Mouse (Mus musculus) liver, embryonic 13.5 days (tissue): ENCODE data around the gene Inka1. TPM values are rescaled to one million over a fixed set of nuclear protein-coding genes. Genes with fewer than 3 reads are reported as not detected.
"Not testable (repeated sequence)": the region's sequence is repeated elsewhere in the genome, so short reads cannot be mapped to it uniquely, and the experiment has no call there.

Source experiments
- ATAC-seq: fragments of 200-750 bp; cut with Nextera tagmentation; 2 replicates; pipeline ENCODE4 v1.8.0; 2017; ENCODE audit warnings: low read depth, mild to moderate bottlenecking, moderate number of reproducible peaks, moderate library complexity
- DNase-seq: peaks from one replicate; pipeline ENCODE4 v3.0.0; 2022
- H3K27ac ChIP-seq: fragments of 300-500 bp; sonication (generic); 2 replicates; pipeline ENCODE4 v1.5.1; 2015; ENCODE audit warnings: moderate library complexity, mild to moderate bottlenecking, inconsistent platforms
- H3K27me3 ChIP-seq: fragments of 300-500 bp; sonication (generic); 2 replicates; pipeline ENCODE4 v1.6.1; 2015; ENCODE audit warnings: mild to moderate bottlenecking, inconsistent platforms
- H3K36me3 ChIP-seq: fragments of 300-500 bp; sonication (generic); 2 replicates; pipeline ENCODE4 v1.6.1; 2015; ENCODE audit warnings: mild to moderate bottlenecking, inconsistent platforms
- H3K4me1 ChIP-seq: fragments of 300-500 bp; sonication (generic); replicated peaks from 2 replicates; pipeline ENCODE4 v1.6.1; 2015; ENCODE audit warnings: inconsistent platforms
- H3K4me2 ChIP-seq: fragments of 300-500 bp; sonication (generic); 2 replicates; pipeline ENCODE4 v1.6.1; 2015; ENCODE audit warnings: inconsistent platforms, mild to moderate bottlenecking, moderate library complexity
- H3K4me3 ChIP-seq: fragments of 300-500 bp; sonication (generic); replicated peaks from 2 replicates; pipeline ENCODE4 v1.5.1; 2015; ENCODE audit warnings: mild to moderate bottlenecking, inconsistent platforms
- H3K9ac ChIP-seq: fragments of 300-500 bp; sonication (generic); 2 replicates; pipeline ENCODE4 v1.6.1; 2015; ENCODE audit warnings: mild to moderate bottlenecking, inconsistent platforms
- H3K9me3 ChIP-seq: fragments of 300-500 bp; sonication (generic); replicated peaks from 2 replicates; pipeline ENCODE4 v1.6.1; 2016; ENCODE audit warnings: inconsistent platforms
- whole genome bisulfite sequencing: fragments of 180-500 bp; shearing (Covaris S2); methylation state at CpG from one replicate; pipeline ENCODE4 v1.1.7; 2015; ENCODE audit not compliant: insufficient replicate concordance; 5-methylcytosine and 5-hydroxymethylcytosine counted together
- polyA plus RNA-seq: library from polyadenylated mRNA; unstranded; fragments of >200 nt; fragmentation: Nextera tagmentation; extraction: Ambion mirVana; gene quantifications from 2 replicates; pipeline ENCODE4 v1.2.1, GENCODE M21; 2015

Gene Inka1
- 55.7 and 60.5 TPM in 2 replicates for polyA plus RNA-seq

GRCm38 (mm10) chr9:107985131-107986119, at the start of gene Inka1:
TSS of gene Inka1 (minus strand) at chr9:107985879.
- Histone ChIP-seq H3K36me3 (peaks cover 42% of the 10 kb centered on the region), H3K9ac (peak within 1 kb of the TSS; percentile 94), H3K27me3 (no peaks in the 10 kb centered on the region), H3K27ac (peak within 1 kb of the TSS; percentile 98), H3K4me2 (peak within 1 kb of the TSS; percentile 93), H3K4me3 (peak within 1 kb of the TSS; percentile 83), H3K9me3 (no peaks in the 10 kb centered on the region), H3K4me1 (peaks cover 81% of the 10 kb centered on the region)
- ATAC-seq (peak; percentile 75), DNase-seq (peak; percentile 86)
- under 1% methylated on average over 58 of the region's 58 CpGs for WGBS

- Histone ChIP-seq H3K4me2 (no peak overlapping the region), H3K36me3 (peaks cover 74% of the 10 kb centered on the region), H3K9ac (no peak overlapping the region), H3K27ac (no peak overlapping the region), H3K4me3 (no peak overlapping the region), H3K4me1 (peaks cover 10% of the 10 kb centered on the region), H3K27me3 (no peaks in the 10 kb centered on the region), H3K9me3 (no peaks in the 10 kb centered on the region)
- ATAC-seq (no peak), DNase-seq (no peak)
- WGBS = 89% methylated on average over 5 of the region's 5 CpGs
Measured at GRCm38 (mm10) chr9:108032126-108032525, 46.4 kb upstream of the Inka1 start.

GRCm38 (mm10) chr9:108027867-108028266, 42.2 kb upstream of the Inka1 start:
- no peaks in the 10 kb centered on the region for H3K9me3 ChIP-seq
- no peak overlapping the region for H3K4me2 ChIP-seq
- H3K27ac ChIP-seq = no peak overlapping the region
- no peak for DNase-seq
- no peak overlapping the region for H3K9ac ChIP-seq
- 93% methylated on average over 3 of the region's 3 CpGs for WGBS
- no peak for ATAC-seq
- no peaks in the 10 kb centered on the region for H3K4me1 ChIP-seq
- no peak overlapping the region for H3K4me3 ChIP-seq
- H3K36me3 ChIP-seq = peaks cover 78% of the 10 kb centered on the region
- no peaks in the 10 kb centered on the region for H3K27me3 ChIP-seq

GRCm38 (mm10) chr9:108026584-108026983, 40.9 kb upstream of the Inka1 start:
- peaks cover 66% of the 10 kb centered on the region for H3K36me3 ChIP-seq
- 85% methylated on average over 3 of the region's 3 CpGs for WGBS
- no peak overlapping the region for H3K9ac ChIP-seq

GRCm38 (mm10) chr9:108023216-108023615, 37.5 kb upstream of the Inka1 start:
- WGBS = 77% methylated on average over 3 of the region's 3 CpGs
- ATAC-seq (no peak), DNase-seq (no peak)
- Histone ChIP-seq H3K27me3 (no peaks in the 10 kb centered on the region), H3K4me2 (no peak overlapping the region), H3K4me1 (peaks cover 21% of the 10 kb centered on the region), H3K9me3 (no peaks in the 10 kb centered on the region), H3K36me3 (peaks cover 50% of the 10 kb centered on the region), H3K9ac (no peak overlapping the region), H3K4me3 (no peak overlapping the region), H3K27ac (no peak overlapping the region)

More at GRCm38 (mm10) chr9:108026584-108026983, 40.9 kb upstream of the Inka1 start:
- Histone ChIP-seq H3K27ac (no peak overlapping the region), H3K4me3 (no peak overlapping the region), H3K27me3 (no peaks in the 10 kb centered on the region), H3K4me1 (peaks cover 10% of the 10 kb centered on the region), H3K4me2 (no peak overlapping the region), H3K9me3 (no peaks in the 10 kb centered on the region)
- no peak for ATAC-seq
- DNase-seq = no peak

- DNase-seq (no peak), ATAC-seq (no peak)
- Histone ChIP-seq H3K36me3 (peaks cover 42% of the 10 kb centered on the region), H3K4me2 (no peak overlapping the region), H3K4me1 (peaks cover 21% of the 10 kb centered on the region), H3K4me3 (no peak overlapping the region), H3K9ac (no peak overlapping the region), H3K27ac (no peak overlapping the region), H3K27me3 (no peaks in the 10 kb centered on the region), H3K9me3 (no peaks in the 10 kb centered on the region)
- 88% methylated on average over 1 of the region's 1 CpGs for WGBS
Measured at GRCm38 (mm10) chr9:108020741-108021140, 35.1 kb upstream of the Inka1 start.

- H3K27ac ChIP-seq = no peak overlapping the region
- no peak for DNase-seq
- no peak overlapping the region for H3K4me3 ChIP-seq
- no peak for ATAC-seq
- no peaks in the 10 kb centered on the region for H3K27me3 ChIP-seq
- WGBS = 83% methylated on average over 3 of the region's 3 CpGs
- H3K9ac ChIP-seq = no peak overlapping the region
- no peak overlapping the region for H3K4me2 ChIP-seq
- no peaks in the 10 kb centered on the region for H3K9me3 ChIP-seq
- H3K4me1 ChIP-seq = peaks cover 16% of the 10 kb centered on the region
- peaks cover 42% of the 10 kb centered on the region for H3K36me3 ChIP-seq
Measured at GRCm38 (mm10) chr9:108017127-108017526, 31.4 kb upstream of the Inka1 start.

GRCm38 (mm10) chr9:108013577-108013976, 27.9 kb upstream of the Inka1 start:
- H3K9me3 ChIP-seq, H3K9ac ChIP-seq, H3K4me2 ChIP-seq, DNase-seq, ATAC-seq, H3K4me3 ChIP-seq, H3K27ac ChIP-seq, H3K27me3 ChIP-seq: not testable (repeated sequence)
- 91% methylated on average over 2 of the region's 2 CpGs for WGBS
- H3K4me1 ChIP-seq = peaks cover 16% of the 10 kb centered on the region
- peaks cover 47% of the 10 kb centered on the region for H3K36me3 ChIP-seq

- no peaks in the 10 kb centered on the region for H3K9me3 ChIP-seq
- no peak for ATAC-seq
Measured at GRCm38 (mm10) chr9:108010385-108010784, 24.7 kb upstream of the Inka1 start.

GRCm38 (mm10) chr9:108008041-108008440, 22.4 kb upstream of the Inka1 start:
- no peak overlapping the region for H3K4me2 ChIP-seq
- no peak for ATAC-seq
- WGBS = 77% methylated on average over 5 of the region's 5 CpGs

More at GRCm38 (mm10) chr9:108010385-108010784, 24.7 kb upstream of the Inka1 start:
- H3K4me2 ChIP-seq = no peak overlapping the region
- no peak overlapping the region for H3K27ac ChIP-seq
- peaks cover 38% of the 10 kb centered on the region for H3K36me3 ChIP-seq
- H3K4me1 ChIP-seq = peaks cover 40% of the 10 kb centered on the region
- H3K27me3 ChIP-seq = no peaks in the 10 kb centered on the region
- H3K4me3 ChIP-seq = no peak overlapping the region
- DNase-seq = no peak
- no peak overlapping the region for H3K9ac ChIP-seq

GRCm38 (mm10) chr9:108003531-108003890, 17.8 kb upstream of the Inka1 start:
- 26% methylated on average over 8 of the region's 8 CpGs for WGBS
- ATAC-seq (no peak), DNase-seq (peak; percentile 11)
- H3K9me3 ChIP-seq = no peaks in the 10 kb centered on the region
- H3K4me2 ChIP-seq = peak overlapping the region; percentile 86
- peak overlapping the region; percentile 99 for H3K9ac ChIP-seq
- peak overlapping the region; percentile 97 for H3K27ac ChIP-seq
- peaks cover 57% of the 10 kb centered on the region for H3K4me1 ChIP-seq
- H3K36me3 ChIP-seq = peaks cover 17% of the 10 kb centered on the region; the same call in 1 of the 2 replicates
- H3K4me3 ChIP-seq = peak overlapping the region; percentile 95
- 0 out of 2 replicates have a peak, but pooled peaks cover 4% of the 10 kb centered on the region for H3K27me3 ChIP-seq

More at GRCm38 (mm10) chr9:108008041-108008440, 22.4 kb upstream of the Inka1 start:
- no peaks in the 10 kb centered on the region for H3K9me3 ChIP-seq
- H3K27me3 ChIP-seq = no peaks in the 10 kb centered on the region
- no peak overlapping the region for H3K9ac ChIP-seq
- DNase-seq = no peak
- peaks cover 31% of the 10 kb centered on the region for H3K36me3 ChIP-seq
- H3K4me3 ChIP-seq = no peak overlapping the region
- H3K4me1 ChIP-seq = peaks cover 61% of the 10 kb centered on the region
- 0 out of 2 replicates have a peak overlapping the region, but pooled peaks have one; percentile 2 for H3K27ac ChIP-seq
